Mouse (Mus musculus): ENCODE measurements around the gene Deaf1.

- no peak for TF ChIP-seq CTCF (IDR thresholded peaks at IDR 0.05; ENCODE audit: borderline replicate concordance, insufficient read depth, low read depth, low read length)
- no peak for TF ChIP-seq POLR2A (IDR thresholded peaks at IDR 0.05; ENCODE audit: borderline replicate concordance, insufficient read depth, low read length)
Measured at GRCm38 (mm10) chr7:141282756-141283155, 44.7 kb downstream of the Deaf1 start.
